Mouse (Mus musculus): Measurements from ENCODE around the gene Gm4952.

- TF ChIP-seq CTCF (IDR thresholded peaks at IDR 0.05) (no peak), POLR2A (IDR thresholded peaks at IDR 0.05; ENCODE audit: insufficient read depth, low read depth, low read length) (peak; percentile 39), EP300 (IDR thresholded peaks at IDR 0.05; ENCODE audit: insufficient read depth, low read depth, low read length) (0 out of 2 replicates have a peak, but pooled peaks have one; percentile 30)
Observed at GRCm38 (mm10) chr19:12574012-12574407, 25.8 kb upstream of the Gm4952 start.
